Mouse (Mus musculus) spleen, postnatal 4 days (tissue): Measurements from ENCODE around the gene Dlx2.

Experiments
- DNase-seq, 2 experiments: peaks; one replicate each; pipeline ENCODE4 v3.0.0; 2022; ENCODE audit warnings: low spot score in 2 of 2

The Dlx2 gene

GRCm38 (mm10) chr2:71511209-71511608 is 35.3 kb downstream of the Dlx2 start:
- DNase-seq, result no peak

DNA sequence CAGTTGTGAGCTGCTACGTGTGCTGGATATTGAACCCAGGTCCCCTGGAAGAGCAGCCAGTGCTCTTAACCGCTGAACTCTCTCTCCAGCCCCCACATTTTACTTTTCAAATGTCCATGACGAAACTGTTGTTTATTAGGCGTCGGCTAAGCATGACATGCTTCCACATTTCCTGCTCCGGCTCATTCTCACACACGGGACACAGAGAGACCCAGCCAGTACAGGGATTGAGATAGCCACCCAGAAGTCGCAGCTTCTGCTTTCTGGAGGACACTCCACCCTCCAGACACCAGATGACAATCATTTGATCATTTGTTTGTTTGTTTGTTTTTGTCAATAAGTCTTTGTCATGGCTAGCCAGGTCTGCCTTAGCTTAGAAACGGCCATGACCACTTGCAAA is 41.7 kb downstream of the Dlx2 start:
- no peak for DNase-seq

GRCm38 (mm10) chr2:71499276-71500230 is 47.0 kb downstream of the Dlx2 start:
- no peak for DNase-seq

DNA sequence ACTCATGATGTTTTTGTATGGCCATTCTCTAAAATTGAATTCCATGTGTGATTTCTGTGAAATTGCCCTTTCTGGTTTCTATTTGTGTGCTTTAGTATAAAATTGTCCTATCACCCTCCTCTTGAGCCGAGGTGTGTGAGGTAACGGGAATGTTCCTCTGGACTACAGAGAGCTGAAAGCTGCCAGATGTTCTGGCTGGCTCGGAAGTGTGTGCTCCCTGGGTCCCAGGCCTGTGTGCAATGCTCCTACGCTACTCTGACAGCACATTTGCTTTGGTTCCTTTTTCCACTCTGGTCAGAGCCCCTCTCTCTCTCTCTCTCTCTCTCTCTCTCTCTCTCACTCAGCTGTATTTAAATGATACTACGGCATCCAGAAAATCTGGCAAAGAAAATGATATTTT is 49.4 kb downstream of the Dlx2 start:
- DNase-seq, result no peak

DNA sequence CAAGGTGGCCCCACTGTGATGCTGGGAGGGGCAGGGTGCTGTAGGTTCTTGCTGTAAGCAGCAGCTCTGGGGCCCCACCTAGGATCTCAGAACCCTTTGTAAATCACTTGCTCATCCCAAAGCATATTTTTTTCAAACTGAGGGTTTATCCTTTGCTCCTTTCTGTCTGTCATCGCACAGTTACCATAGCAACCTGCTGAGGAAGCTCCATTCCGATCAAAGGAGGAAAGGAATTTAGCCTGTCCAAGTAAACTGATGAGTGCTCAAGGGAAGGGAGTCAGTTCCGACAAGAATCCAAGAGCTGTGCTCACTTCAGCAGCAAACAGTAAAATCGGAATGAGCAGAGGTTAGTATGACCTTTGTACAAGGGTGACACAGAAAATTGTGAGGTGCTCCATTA is 51.6 kb downstream of the Dlx2 start:
- DNase-seq, result no peak

DNA sequence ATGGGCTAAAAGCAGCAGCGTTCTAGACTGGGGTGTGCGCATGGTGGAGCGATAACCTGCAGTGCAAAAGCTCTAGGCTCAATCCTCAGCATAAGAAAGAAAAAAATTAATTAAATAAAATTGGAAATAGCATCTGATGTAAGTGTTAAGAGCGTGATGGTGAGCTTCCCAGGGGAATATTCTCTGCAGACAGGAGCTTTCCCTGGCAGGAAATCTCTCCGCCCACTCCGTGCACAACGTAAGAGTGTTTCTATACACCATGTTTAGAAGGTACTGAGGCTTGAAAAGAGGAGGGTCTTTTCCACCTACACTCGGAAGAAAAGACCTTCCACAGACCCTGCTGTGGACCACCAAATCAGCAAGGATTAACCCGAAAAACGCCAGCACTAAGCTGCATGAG is 52.1 kb downstream of the Dlx2 start:
- DNase-seq, result no peak
